Mouse (Mus musculus): ENCODE results near the gene Arhgef26. TPM values are rescaled to one million over a fixed set of nuclear protein-coding genes. Genes with fewer than 3 reads are reported as not detected.
A peak's percentile ranks its signal among the peaks of the same experiment; 100 is the strongest.

Gene Arhgef26
- polyA plus RNA-seq, 1 experiment from 2014 or later: 13.6 TPM

GRCm38 (mm10) chr3:62339516-62340051, 1.4 kb downstream of the Arhgef26 start:
- no peaks in the 10 kb centered on the region for H3K27me3 ChIP-seq (ENCODE audit: insufficient read depth, low read length)
- no peak; the same call in 1 of the 2 replicates for TF ChIP-seq CTCF (IDR thresholded peaks at IDR 0.05; ENCODE audit: low read depth)
- H3K9me3 ChIP-seq (ENCODE audit: low read depth, low read length): no peaks in the 10 kb centered on the region
- DNase-seq: peak; percentile 67
- WGBS: under 1% methylated on average over 53 of the region's 53 CpGs
- H3K4me2 ChIP-seq: peak overlapping the region; percentile 75
- peak overlapping the region; percentile 84 for H3K27ac ChIP-seq (ENCODE audit: low read depth)
- 0 out of 2 replicates have a peak, but pooled peaks cover 7% of the 10 kb centered on the region for H3K36me3 ChIP-seq (ENCODE audit: insufficient read depth)
- H3K9ac ChIP-seq: peak overlapping the region; percentile 79
- H3K4me1 ChIP-seq (ENCODE audit: insufficient read depth): peaks cover 10% of the 10 kb centered on the region; the same call in 1 of the 2 replicates
- ATAC-seq (ENCODE audit: insufficient read depth): peak; percentile 57
- H3K4me3 ChIP-seq (ENCODE audit: low read depth, low read length): peak overlapping the region; percentile 70

GRCm38 (mm10) chr3:62340154-62340760, 2.1 kb downstream of the Arhgef26 start:
- Histone ChIP-seq H3K27ac (ENCODE audit: low read depth) (no peak overlapping the region), H3K4me1 (ENCODE audit: insufficient read depth) (peaks cover 10% of the 10 kb centered on the region; the same call in 1 of the 2 replicates), H3K9ac (peak overlapping the region; percentile 79), H3K27me3 (ENCODE audit: insufficient read depth, low read length) (no peaks in the 10 kb centered on the region), H3K4me3 (ENCODE audit: low read depth, low read length) (peak overlapping the region; percentile 70), H3K9me3 (ENCODE audit: low read depth, low read length) (no peaks in the 10 kb centered on the region), H3K36me3 (ENCODE audit: insufficient read depth) (peaks cover 10% of the 10 kb centered on the region; the same call in 1 of the 2 replicates), H3K4me2 (peak overlapping the region; percentile 75)
- DNase-seq: no peak
- 13% methylated on average over 16 of the region's 16 CpGs for WGBS
- no peak for ATAC-seq (ENCODE audit: insufficient read depth)
- TF ChIP-seq CTCF (IDR thresholded peaks at IDR 0.05; ENCODE audit: low read depth): no peak

GRCm38 (mm10) chr3:62340861-62341260, 2.7 kb downstream of the Arhgef26 start:
- Histone ChIP-seq H3K9ac (no peak overlapping the region), H3K27me3 (ENCODE audit: insufficient read depth, low read length) (no peaks in the 10 kb centered on the region), H3K4me2 (peak overlapping the region; percentile 75), H3K9me3 (ENCODE audit: low read depth, low read length) (no peaks in the 10 kb centered on the region), H3K36me3 (ENCODE audit: insufficient read depth) (peaks cover 10% of the 10 kb centered on the region; the same call in 1 of the 2 replicates), H3K4me1 (ENCODE audit: insufficient read depth) (peaks cover 10% of the 10 kb centered on the region; the same call in 1 of the 2 replicates), H3K4me3 (ENCODE audit: low read depth, low read length) (peak overlapping the region; percentile 70), H3K27ac (ENCODE audit: low read depth) (no peak overlapping the region)
- ATAC-seq (ENCODE audit: insufficient read depth) (no peak), DNase-seq (peak; percentile 45)
- whole genome bisulfite sequencing: 26% methylated on average over 2 of the region's 2 CpGs
- no peak for TF ChIP-seq CTCF (IDR thresholded peaks at IDR 0.05; ENCODE audit: low read depth)

GRCm38 (mm10) chr3:62341496-62342205, 3.5 kb downstream of the Arhgef26 start:
- 44% methylated on average over 3 of the region's 3 CpGs for WGBS
- H3K36me3 ChIP-seq (ENCODE audit: insufficient read depth): peaks cover 14% of the 10 kb centered on the region
- no peak overlapping the region for H3K9ac ChIP-seq
- H3K4me3 ChIP-seq (ENCODE audit: low read depth, low read length): peak overlapping the region; percentile 70; the same call in 1 of the 2 replicates
- no peak overlapping the region for H3K27ac ChIP-seq (ENCODE audit: low read depth)
- no peaks in the 10 kb centered on the region for H3K9me3 ChIP-seq (ENCODE audit: low read depth, low read length)
- H3K4me1 ChIP-seq (ENCODE audit: insufficient read depth): peaks cover 10% of the 10 kb centered on the region; the same call in 1 of the 2 replicates
- ATAC-seq (ENCODE audit: insufficient read depth) (no peak), DNase-seq (no peak)
- peak overlapping the region; percentile 75 for H3K4me2 ChIP-seq
- TF ChIP-seq CTCF (IDR thresholded peaks at IDR 0.05; ENCODE audit: low read depth): no peak
- no peaks in the 10 kb centered on the region for H3K27me3 ChIP-seq (ENCODE audit: insufficient read depth, low read length)

GRCm38 (mm10) chr3:62348514-62349217, 10.5 kb downstream of the Arhgef26 start:
- Histone ChIP-seq H3K9me3 (ENCODE audit: low read depth, low read length) (no peaks in the 10 kb centered on the region), H3K9ac (no peak overlapping the region), H3K27ac (ENCODE audit: low read depth) (no peak overlapping the region), H3K4me1 (ENCODE audit: insufficient read depth) (no peaks in the 10 kb centered on the region), H3K27me3 (ENCODE audit: insufficient read depth, low read length) (no peaks in the 10 kb centered on the region), H3K4me3 (ENCODE audit: low read depth, low read length) (no peak overlapping the region), H3K4me2 (no peak overlapping the region), H3K36me3 (ENCODE audit: insufficient read depth) (peaks cover 24% of the 10 kb centered on the region)
- 61% methylated on average over 6 of the region's 6 CpGs for WGBS
- ATAC-seq (ENCODE audit: insufficient read depth): no peak
- no peak for DNase-seq
- TF ChIP-seq CTCF (IDR thresholded peaks at IDR 0.05; ENCODE audit: low read depth): no peak

GRCm38 (mm10) chr3:62349218-62349897, 11.2 kb downstream of the Arhgef26 start:
- Histone ChIP-seq H3K9ac (no peak overlapping the region), H3K27ac (ENCODE audit: low read depth) (peak overlapping the region; percentile 33; the same call in 1 of the 2 replicates), H3K9me3 (ENCODE audit: low read depth, low read length) (no peaks in the 10 kb centered on the region), H3K4me2 (no peak overlapping the region), H3K4me3 (ENCODE audit: low read depth, low read length) (no peak overlapping the region), H3K4me1 (ENCODE audit: insufficient read depth) (no peaks in the 10 kb centered on the region), H3K36me3 (ENCODE audit: insufficient read depth) (peaks cover 18% of the 10 kb centered on the region), H3K27me3 (ENCODE audit: insufficient read depth, low read length) (no peaks in the 10 kb centered on the region)
- peak; percentile 27 for DNase-seq
- no peak for TF ChIP-seq CTCF (IDR thresholded peaks at IDR 0.05; ENCODE audit: low read depth)
- WGBS: 70% methylated on average over 11 of the region's 11 CpGs
- peak; percentile 38; the same call in 1 of the 2 replicates for ATAC-seq (ENCODE audit: insufficient read depth)
